Mouse (Mus musculus) testis, postnatal 10 days (tissue): ENCODE measurements at regions not wholly inside any gene's neighbourhood (a gene's known extent, or its start where the extent isn't known, plus 50 kb on each side); places are given as distances from the start of the nearest gene placed in this dataset.
"Not testable (repeated sequence)": the region's sequence is repeated elsewhere in the genome, so short reads cannot be mapped to it uniquely, and the experiment has no call there.

ENCODE experiments used
- DNase-seq: peaks from one replicate; pipeline ENCODE4 v3.0.0; 2021; ENCODE audit warnings: low spot score

GRCm38 (mm10) chr3:31603237-31603636, 293.1 kb upstream of the Slc7a14 start:
- DNase-seq: peak; percentile 90

GRCm38 (mm10) chr3:31596581-31596980, 286.4 kb upstream of the Slc7a14 start:
- DNase-seq: not testable (repeated sequence)

- DNase-seq: peak; percentile 45
These were observed 275.8 kb upstream of the Slc7a14 start for GRCm38 (mm10) chr3:31585971-31586370.

- DNase-seq: no peak
These were observed 263.7 kb upstream of the Slc7a14 start for GRCm38 (mm10) chr3:31573849-31574248.
